Mouse (Mus musculus) CH12.LX (cell line): ENCODE measurements around the gene St6galnac4.

ENCODE experiments used
- CHD2 ChIP-seq: IDR thresholded peaks from 2 replicates; pipeline ENCODE4 v1.6.1; 2011; ENCODE audit warnings: low read length, improper control_type of control experiment
- MXI1 ChIP-seq: IDR thresholded peaks from 2 replicates; pipeline ENCODE4 v1.6.1; 2011; ENCODE audit warnings: mild to moderate bottlenecking, low read depth, low read length, improper control_type of control experiment
- POLR2A ChIP-seq: IDR thresholded peaks from 2 replicates; pipeline ENCODE4 v1.6.1; 2011; ENCODE audit warnings: low read depth, mild to moderate bottlenecking, improper control_type of control experiment, low read length

GRCm38 (mm10) chr2:32572196-32572595, 14.7 kb upstream of the St6galnac4 start:
- TF ChIP-seq MXI1 = no peak
- no peak for TF ChIP-seq POLR2A
- no peak for TF ChIP-seq CHD2
